Mouse (Mus musculus) right cerebral cortex, postnatal 4 days (tissue): Measurements from ENCODE around the gene Stard9.

ENCODE experiments used
- DNase-seq: peaks from one replicate; pipeline ENCODE4 v3.0.0-alpha.2; 2022

Stard9 gene

DNA sequence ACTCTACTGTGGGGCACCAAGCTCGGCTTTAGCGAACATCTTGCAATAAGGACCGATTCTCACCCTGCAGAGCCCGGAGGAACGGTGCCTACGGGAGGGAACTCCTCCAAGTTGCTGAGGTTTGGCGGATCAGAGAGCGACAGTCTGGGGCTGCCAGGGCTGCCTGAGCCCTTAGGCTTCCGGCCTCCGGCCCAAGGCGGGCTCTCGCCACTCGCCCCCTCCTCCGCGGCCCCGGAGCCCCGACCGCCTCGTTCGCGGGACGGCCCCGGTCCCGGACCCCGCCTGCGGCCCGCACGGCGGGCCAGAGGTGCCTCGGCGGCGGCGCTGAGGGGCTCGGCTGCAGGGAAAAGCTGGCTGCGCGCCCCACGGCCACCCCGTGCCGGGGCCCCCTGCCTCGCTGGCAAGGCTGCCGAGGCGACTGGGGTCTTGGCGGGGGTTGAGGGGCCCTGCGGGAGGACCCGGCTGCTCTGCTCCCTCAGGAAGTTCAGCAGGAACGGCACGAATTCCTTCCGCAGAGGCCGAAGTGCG is 101.8 kb downstream of the Stard9 start:
- peak; percentile 40 for DNase-seq

DNA sequence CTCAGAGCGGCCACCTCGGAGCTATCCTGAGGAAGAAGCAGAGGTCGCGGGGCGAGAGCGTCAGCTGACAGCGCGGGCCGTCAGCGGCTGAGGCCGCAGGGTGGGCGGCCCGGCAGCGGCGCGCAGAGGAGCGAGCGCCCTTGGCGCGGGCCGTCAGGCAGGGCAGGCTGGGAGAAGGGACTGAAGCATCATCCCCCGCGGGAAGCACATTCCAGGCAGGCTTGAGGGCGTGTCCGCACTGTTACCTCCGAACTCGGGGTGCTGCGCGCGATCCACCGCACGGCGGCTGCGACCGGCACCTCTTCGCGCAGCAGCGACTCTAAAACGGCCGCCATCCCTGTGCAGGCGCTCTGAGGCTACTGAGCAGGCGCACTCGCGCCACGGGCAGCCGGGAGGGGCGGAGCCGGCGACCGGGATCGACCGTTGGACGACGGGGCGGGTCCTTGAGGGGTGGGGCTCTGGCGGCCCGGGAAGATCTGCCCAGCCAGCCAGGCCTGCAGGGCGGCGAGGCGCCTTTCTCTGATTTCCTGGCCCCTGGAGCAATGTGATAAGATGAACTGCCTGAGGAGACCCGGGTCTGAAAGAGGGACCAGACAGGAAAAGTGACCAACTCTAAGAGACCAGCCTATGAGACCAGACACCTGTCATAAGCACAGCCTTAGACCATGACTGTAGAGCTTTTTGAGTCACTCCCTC is 102.4 kb downstream of the Stard9 start:
- peak; percentile 91 for DNase-seq

DNA sequence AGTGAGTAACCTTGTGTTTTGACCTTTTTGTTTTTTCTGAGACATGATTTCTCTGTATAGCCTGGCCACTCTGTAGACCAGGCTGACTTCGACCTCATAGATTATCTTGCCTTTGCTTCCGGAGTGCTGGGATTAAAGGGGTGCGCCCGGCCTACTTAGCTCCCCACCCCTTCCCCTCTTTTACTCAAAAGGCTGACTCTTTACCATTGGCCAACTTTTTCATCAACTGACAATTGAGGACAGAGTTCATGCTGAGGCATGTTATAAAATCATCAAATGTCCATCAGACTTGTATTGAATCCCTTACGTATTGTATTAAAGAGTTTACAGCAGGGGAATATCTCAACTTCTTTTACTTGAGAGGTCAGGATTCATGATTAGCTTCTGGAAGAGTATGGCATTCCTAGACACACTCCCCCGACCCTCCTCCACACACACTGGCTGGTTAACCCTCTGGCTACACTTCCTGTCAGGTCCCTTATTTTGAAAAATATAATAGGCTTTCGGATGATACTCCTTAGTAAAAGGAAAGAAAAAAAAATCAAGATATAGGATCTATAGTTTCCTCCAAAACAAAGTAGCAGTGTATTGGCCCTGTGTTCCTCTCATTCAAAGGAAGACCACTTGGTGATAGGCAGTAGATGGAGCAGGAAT is 103.1 kb downstream of the Stard9 start:
- DNase-seq = no peak

DNA sequence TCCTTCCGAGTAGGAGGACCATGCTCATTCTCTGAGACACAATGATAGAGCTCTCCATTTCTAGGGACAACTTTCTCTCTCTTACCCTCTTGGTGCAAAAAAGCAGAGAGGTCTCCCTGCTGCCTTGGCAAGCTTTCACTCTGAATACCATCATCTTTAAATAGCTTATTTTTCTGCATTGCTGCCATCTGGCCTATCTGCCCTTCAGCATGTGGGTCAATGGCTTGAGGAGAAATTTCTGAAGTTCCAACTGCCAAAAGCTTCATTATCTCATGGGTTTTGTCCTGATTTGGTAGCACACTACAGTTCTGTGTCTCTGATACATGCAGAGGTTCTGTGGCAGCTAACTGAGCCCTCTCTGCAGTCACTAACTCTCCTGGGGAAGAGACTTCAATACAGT is 116.6 kb downstream of the Stard9 start:
- DNase-seq = no peak

DNA sequence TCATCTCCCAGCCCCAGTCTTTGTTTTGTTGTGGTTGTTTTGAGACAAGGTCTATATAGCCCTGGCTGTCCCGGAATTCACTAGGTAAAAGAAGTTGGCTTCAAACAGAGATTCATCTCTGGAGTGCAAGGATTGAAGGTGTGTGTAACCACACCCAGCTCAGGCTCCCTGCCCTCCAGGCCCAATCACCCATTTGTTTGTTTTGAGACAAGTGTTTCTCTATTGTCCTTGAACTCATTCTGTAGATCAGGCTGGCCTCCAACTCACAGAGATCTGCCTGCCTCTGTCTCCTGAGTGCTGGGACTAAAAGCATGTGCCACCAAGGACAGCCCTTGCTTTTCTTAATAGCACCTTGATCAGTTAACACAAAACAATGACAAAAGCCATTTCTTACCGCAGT is 119.1 kb downstream of the Stard9 start:
- no peak for DNase-seq

DNA sequence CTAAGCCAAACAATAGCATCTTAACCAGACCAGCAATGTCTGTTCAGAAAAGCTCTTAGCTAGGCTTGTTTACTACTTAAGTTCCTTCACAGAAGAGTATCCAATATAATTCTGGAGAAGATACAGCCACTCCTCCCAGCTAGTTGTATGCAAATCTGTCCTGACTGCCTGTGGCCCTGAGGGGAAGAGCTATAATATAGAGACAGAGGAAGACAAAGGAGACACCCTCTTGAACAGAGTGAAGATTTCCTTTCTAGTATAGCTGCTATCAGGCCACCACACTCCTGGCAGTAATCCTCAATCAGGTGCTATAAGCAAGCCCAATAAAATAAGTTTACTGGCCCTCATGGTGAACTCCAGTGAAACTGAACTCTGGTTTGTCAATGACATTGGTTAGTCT is 133.0 kb downstream of the Stard9 start:
- DNase-seq = no peak

DNA sequence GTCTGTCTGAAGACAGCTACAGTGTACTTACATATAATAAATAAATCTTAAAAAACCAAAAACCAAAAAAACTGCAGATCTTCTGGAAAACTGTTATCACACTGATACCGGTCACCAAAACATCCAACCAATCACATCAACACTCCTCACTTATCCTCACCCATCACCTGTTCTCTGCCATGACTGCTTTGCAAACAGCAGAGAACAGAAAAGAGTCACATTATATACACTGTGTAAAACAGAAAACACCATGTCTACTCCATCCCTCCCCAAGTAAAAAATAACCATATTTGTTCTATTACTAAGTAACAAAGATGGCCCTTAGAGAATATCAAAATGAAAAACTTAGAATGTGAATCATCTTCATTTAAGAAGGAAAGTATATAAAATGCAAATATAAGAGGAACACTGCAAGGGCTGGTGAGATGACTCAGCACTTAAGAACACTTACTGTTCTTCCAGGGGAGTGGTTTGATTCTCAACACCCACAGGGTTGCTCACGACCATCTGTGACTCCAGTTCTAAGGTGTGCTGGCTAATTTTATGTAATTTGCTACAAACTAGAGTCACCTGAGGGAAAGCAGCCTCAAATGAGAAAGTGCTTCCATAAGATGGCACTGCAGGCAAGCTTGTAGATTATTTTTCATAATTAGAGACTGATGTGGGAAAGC is 141.5 kb downstream of the Stard9 start:
- no peak for DNase-seq
